Mouse (Mus musculus): Measurements from ENCODE around the gene Adamts16. TPM values are rescaled to one million over a fixed set of nuclear protein-coding genes. Genes with fewer than 3 reads are reported as not detected.
A peak's percentile ranks its signal among the peaks of the same experiment; 100 is the strongest.

The Adamts16 gene
- polyA plus RNA-seq, 1 experiment from 2014 or later = 1.4 TPM

GRCm38 (mm10) chr13:70789806-70790205 is 51.8 kb downstream of the Adamts16 start:
- Histone ChIP-seq H3K36me3 (ENCODE audit: control insufficient read depth, insufficient read depth, low read length) (no peaks in the 10 kb centered on the region), H3K27ac (replicated peaks; ENCODE audit: low read depth, low read length) (no peak overlapping the region), H3K4me3 (replicated peaks; ENCODE audit: low read depth, low read length) (no peak overlapping the region), H3K9ac (replicated peaks; ENCODE audit: low read length) (no peak overlapping the region), H3K9me3 (ENCODE audit: control insufficient read depth, low read length) (no peaks in the 10 kb centered on the region), H3K4me1 (ENCODE audit: control insufficient read depth, insufficient read depth, low read length) (no peaks in the 10 kb centered on the region), H3K27me3 (ENCODE audit: control insufficient read depth, insufficient read depth, low read length) (no peaks in the 10 kb centered on the region), H3K4me2 (ENCODE audit: low read length) (no peak overlapping the region)
- no peak for DNase-seq
- no peak for ATAC-seq (ENCODE audit: low FRiP score, low TSS enrichment)
- 74% methylated on average over 1 of the region's 1 CpGs for WGBS

- DNase-seq = no peak
- 83% methylated on average over 1 of the region's 1 CpGs for WGBS
Measured at GRCm38 (mm10) chr13:70789022-70789421, 52.6 kb downstream of the Adamts16 start.

GRCm38 (mm10) chr13:70785078-70785477 is 56.5 kb downstream of the Adamts16 start:
- Histone ChIP-seq H3K27ac (replicated peaks; ENCODE audit: low read depth, low read length) (no peak overlapping the region), H3K4me1 (ENCODE audit: control insufficient read depth, insufficient read depth, low read length) (no peaks in the 10 kb centered on the region), H3K27me3 (ENCODE audit: control insufficient read depth, insufficient read depth, low read length) (no peaks in the 10 kb centered on the region), H3K4me2 (ENCODE audit: low read length) (no peak overlapping the region), H3K9me3 (ENCODE audit: control insufficient read depth, low read length) (no peaks in the 10 kb centered on the region), H3K36me3 (ENCODE audit: control insufficient read depth, insufficient read depth, low read length) (no peaks in the 10 kb centered on the region), H3K9ac (replicated peaks; ENCODE audit: low read length) (no peak overlapping the region), H3K4me3 (replicated peaks; ENCODE audit: low read depth, low read length) (no peak overlapping the region)
- DNase-seq (no peak), ATAC-seq (ENCODE audit: low FRiP score, low TSS enrichment) (no peak)
- 96% methylated on average over 2 of the region's 2 CpGs for WGBS

More at GRCm38 (mm10) chr13:70789022-70789421, 52.6 kb downstream of the Adamts16 start:
- Histone ChIP-seq H3K4me1 (ENCODE audit: control insufficient read depth, insufficient read depth, low read length) (no peaks in the 10 kb centered on the region), H3K4me3 (replicated peaks; ENCODE audit: low read depth, low read length) (no peak overlapping the region), H3K36me3 (ENCODE audit: control insufficient read depth, insufficient read depth, low read length) (no peaks in the 10 kb centered on the region), H3K9ac (replicated peaks; ENCODE audit: low read length) (no peak overlapping the region), H3K9me3 (ENCODE audit: control insufficient read depth, low read length) (no peaks in the 10 kb centered on the region), H3K4me2 (ENCODE audit: low read length) (no peak overlapping the region), H3K27me3 (ENCODE audit: control insufficient read depth, insufficient read depth, low read length) (no peaks in the 10 kb centered on the region), H3K27ac (replicated peaks; ENCODE audit: low read depth, low read length) (no peak overlapping the region)
- no peak for ATAC-seq (ENCODE audit: low FRiP score, low TSS enrichment)

DNA sequence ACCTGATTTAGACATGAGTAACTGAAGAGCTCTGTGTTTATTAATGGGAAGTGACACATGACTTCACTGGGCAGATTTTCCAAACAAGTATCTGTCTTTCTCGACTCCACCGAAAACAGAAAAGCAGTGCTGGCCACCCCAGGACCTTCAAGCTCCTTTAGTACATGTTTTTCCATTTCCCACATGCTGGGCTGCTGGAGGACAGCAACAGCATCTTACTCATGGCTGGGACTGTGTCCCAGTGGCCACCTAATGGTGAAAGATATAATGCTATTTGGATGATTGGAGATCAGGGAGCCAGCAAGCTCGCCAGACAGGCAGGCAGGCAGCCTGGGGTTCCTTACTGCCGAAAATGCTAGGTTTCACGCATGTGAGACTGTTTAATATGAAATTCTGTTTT is 57.5 kb downstream of the Adamts16 start:
- ATAC-seq (ENCODE audit: low FRiP score, low TSS enrichment) (no peak), DNase-seq (peak; percentile 6)
- no peaks in the 10 kb centered on the region for H3K27me3 ChIP-seq (ENCODE audit: control insufficient read depth, insufficient read depth, low read length)
- H3K9me3 ChIP-seq (ENCODE audit: control insufficient read depth, low read length) = no peaks in the 10 kb centered on the region
- H3K27ac ChIP-seq (replicated peaks; ENCODE audit: low read depth, low read length) = no peak overlapping the region
- H3K9ac ChIP-seq (replicated peaks; ENCODE audit: low read length) = no peak overlapping the region
- no peak overlapping the region for H3K4me3 ChIP-seq (replicated peaks; ENCODE audit: low read depth, low read length)
- no peaks in the 10 kb centered on the region for H3K4me1 ChIP-seq (ENCODE audit: control insufficient read depth, insufficient read depth, low read length)
- no peaks in the 10 kb centered on the region for H3K36me3 ChIP-seq (ENCODE audit: control insufficient read depth, insufficient read depth, low read length)
- H3K4me2 ChIP-seq (ENCODE audit: low read length) = no peak overlapping the region
- 77% methylated on average over 5 of the region's 5 CpGs for WGBS

GRCm38 (mm10) chr13:70779781-70780180 is 61.8 kb downstream of the Adamts16 start:
- Histone ChIP-seq H3K4me1 (ENCODE audit: control insufficient read depth, insufficient read depth, low read length) (no peaks in the 10 kb centered on the region), H3K9me3 (ENCODE audit: control insufficient read depth, low read length) (no peaks in the 10 kb centered on the region), H3K27ac (replicated peaks; ENCODE audit: low read depth, low read length) (no peak overlapping the region), H3K27me3 (ENCODE audit: control insufficient read depth, insufficient read depth, low read length) (no peaks in the 10 kb centered on the region), H3K4me3 (replicated peaks; ENCODE audit: low read depth, low read length) (no peak overlapping the region), H3K36me3 (ENCODE audit: control insufficient read depth, insufficient read depth, low read length) (no peaks in the 10 kb centered on the region), H3K9ac (replicated peaks; ENCODE audit: low read length) (no peak overlapping the region), H3K4me2 (ENCODE audit: low read length) (no peak overlapping the region)
- DNase-seq (peak; percentile 2), ATAC-seq (ENCODE audit: low FRiP score, low TSS enrichment) (no peak)
- 60% methylated on average over 7 of the region's 7 CpGs for WGBS

- Histone ChIP-seq H3K36me3 (ENCODE audit: control insufficient read depth, insufficient read depth, low read length) (no peaks in the 10 kb centered on the region), H3K4me1 (ENCODE audit: control insufficient read depth, insufficient read depth, low read length) (no peaks in the 10 kb centered on the region), H3K9me3 (ENCODE audit: control insufficient read depth, low read length) (no peaks in the 10 kb centered on the region), H3K4me2 (ENCODE audit: low read length) (no peak overlapping the region), H3K27ac (replicated peaks; ENCODE audit: low read depth, low read length) (no peak overlapping the region), H3K9ac (replicated peaks; ENCODE audit: low read length) (no peak overlapping the region), H3K27me3 (ENCODE audit: control insufficient read depth, insufficient read depth, low read length) (no peaks in the 10 kb centered on the region), H3K4me3 (replicated peaks; ENCODE audit: low read depth, low read length) (no peak overlapping the region)
- WGBS = 87% methylated on average over 9 of the region's 9 CpGs
- DNase-seq (no peak), ATAC-seq (ENCODE audit: low FRiP score, low TSS enrichment) (no peak)
Measured at GRCm38 (mm10) chr13:70778872-70779554, 62.6 kb downstream of the Adamts16 start.

GRCm38 (mm10) chr13:70771100-70771499 is 70.5 kb downstream of the Adamts16 start:
- ATAC-seq (ENCODE audit: low FRiP score, low TSS enrichment) (no peak), DNase-seq (no peak)
- no peak overlapping the region for H3K4me3 ChIP-seq (replicated peaks; ENCODE audit: low read depth, low read length)
- H3K9ac ChIP-seq (replicated peaks; ENCODE audit: low read length) = no peak overlapping the region
- H3K9me3 ChIP-seq (ENCODE audit: control insufficient read depth, low read length) = no peaks in the 10 kb centered on the region
- H3K36me3 ChIP-seq (ENCODE audit: control insufficient read depth, insufficient read depth, low read length) = no peaks in the 10 kb centered on the region
- WGBS = 95% methylated on average over 6 of the region's 6 CpGs
- no peaks in the 10 kb centered on the region for H3K27me3 ChIP-seq (ENCODE audit: control insufficient read depth, insufficient read depth, low read length)
- H3K4me1 ChIP-seq (ENCODE audit: control insufficient read depth, insufficient read depth, low read length) = no peaks in the 10 kb centered on the region
- H3K27ac ChIP-seq (replicated peaks; ENCODE audit: low read depth, low read length) = no peak overlapping the region
- H3K4me2 ChIP-seq (ENCODE audit: low read length) = no peak overlapping the region

DNA sequence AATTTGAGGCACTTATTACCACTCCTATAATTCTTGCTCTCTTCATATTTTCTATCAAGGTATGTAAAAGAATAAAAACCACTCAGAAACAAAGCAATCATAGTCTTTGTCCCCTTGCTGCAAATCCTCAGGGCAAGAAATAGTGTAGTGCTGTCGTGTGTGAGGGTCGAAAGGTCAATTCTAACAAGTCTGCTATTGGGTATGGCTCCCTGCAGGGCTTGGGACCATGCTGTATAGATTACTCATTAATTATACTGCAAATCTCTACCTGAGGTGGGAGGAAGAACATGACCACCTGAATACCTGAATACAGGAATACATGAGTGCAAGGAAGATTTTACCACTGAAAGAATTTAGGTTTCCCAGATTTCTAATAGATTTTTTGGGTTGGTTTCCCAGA is 72.5 kb downstream of the Adamts16 start:
- no peak overlapping the region for H3K4me3 ChIP-seq (replicated peaks; ENCODE audit: low read depth, low read length)
- no peak overlapping the region for H3K9ac ChIP-seq (replicated peaks; ENCODE audit: low read length)
- H3K4me1 ChIP-seq (ENCODE audit: control insufficient read depth, insufficient read depth, low read length) = no peaks in the 10 kb centered on the region
- ATAC-seq (ENCODE audit: low FRiP score, low TSS enrichment) = no peak
- H3K27me3 ChIP-seq (ENCODE audit: control insufficient read depth, insufficient read depth, low read length) = no peaks in the 10 kb centered on the region
- H3K36me3 ChIP-seq (ENCODE audit: control insufficient read depth, insufficient read depth, low read length) = no peaks in the 10 kb centered on the region
- H3K4me2 ChIP-seq (ENCODE audit: low read length) = no peak overlapping the region
- no peaks in the 10 kb centered on the region for H3K9me3 ChIP-seq (ENCODE audit: control insufficient read depth, low read length)
- whole genome bisulfite sequencing = 70% methylated on average over 2 of the region's 2 CpGs
- no peak overlapping the region for H3K27ac ChIP-seq (replicated peaks; ENCODE audit: low read depth, low read length)
- DNase-seq = no peak

GRCm38 (mm10) chr13:70767462-70767861 is 74.1 kb downstream of the Adamts16 start:
- Histone ChIP-seq H3K36me3 (ENCODE audit: control insufficient read depth, insufficient read depth, low read length) (no peaks in the 10 kb centered on the region), H3K4me3 (replicated peaks; ENCODE audit: low read depth, low read length) (no peak overlapping the region), H3K27me3 (ENCODE audit: control insufficient read depth, insufficient read depth, low read length) (no peaks in the 10 kb centered on the region), H3K27ac (replicated peaks; ENCODE audit: low read depth, low read length) (no peak overlapping the region), H3K4me2 (ENCODE audit: low read length) (no peak overlapping the region), H3K4me1 (ENCODE audit: control insufficient read depth, insufficient read depth, low read length) (no peaks in the 10 kb centered on the region), H3K9ac (replicated peaks; ENCODE audit: low read length) (no peak overlapping the region), H3K9me3 (ENCODE audit: control insufficient read depth, low read length) (no peaks in the 10 kb centered on the region)
- ATAC-seq (ENCODE audit: low FRiP score, low TSS enrichment) = no peak
- DNase-seq = no peak
